Mouse (Mus musculus): ENCODE results near the gene Trak1.

Trak1 gene

GRCm38 (mm10) chr9:121346635-121347034, 49.3 kb downstream of the Trak1 start:
- DNase-seq (ENCODE audit: low spot score in 2 of 2) = no peak

- DNase-seq (ENCODE audit: low spot score in 2 of 2) = peak; percentile 91 to 94
Measured at GRCm38 (mm10) chr9:121347981-121348380, 50.7 kb downstream of the Trak1 start.

DNA sequence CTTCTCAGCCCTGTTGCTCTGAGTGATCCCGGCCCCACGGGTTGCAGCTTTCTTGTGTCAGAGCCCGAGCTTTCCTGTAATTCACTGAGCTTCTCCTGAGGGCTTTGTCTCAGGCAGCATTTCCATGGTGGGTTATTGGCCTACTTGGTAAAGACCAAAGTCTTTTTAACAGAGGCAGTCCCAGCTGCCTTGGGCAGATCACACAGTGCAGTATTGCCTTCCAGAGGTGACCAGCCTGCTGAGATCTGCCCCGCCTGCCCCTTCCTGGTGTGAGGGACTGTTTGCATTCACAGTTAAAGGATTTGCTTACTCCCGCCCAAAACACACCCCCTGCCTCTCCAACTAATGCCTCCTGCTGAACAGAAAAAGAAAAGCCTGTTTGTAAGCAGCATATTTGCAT, 51.2 kb downstream of the Trak1 start:
- DNase-seq (ENCODE audit: low spot score in 2 of 2) = no peak

GRCm38 (mm10) chr9:121349111-121349510, 51.8 kb downstream of the Trak1 start:
- DNase-seq (ENCODE audit: low spot score in 2 of 2) = no peak

DNA sequence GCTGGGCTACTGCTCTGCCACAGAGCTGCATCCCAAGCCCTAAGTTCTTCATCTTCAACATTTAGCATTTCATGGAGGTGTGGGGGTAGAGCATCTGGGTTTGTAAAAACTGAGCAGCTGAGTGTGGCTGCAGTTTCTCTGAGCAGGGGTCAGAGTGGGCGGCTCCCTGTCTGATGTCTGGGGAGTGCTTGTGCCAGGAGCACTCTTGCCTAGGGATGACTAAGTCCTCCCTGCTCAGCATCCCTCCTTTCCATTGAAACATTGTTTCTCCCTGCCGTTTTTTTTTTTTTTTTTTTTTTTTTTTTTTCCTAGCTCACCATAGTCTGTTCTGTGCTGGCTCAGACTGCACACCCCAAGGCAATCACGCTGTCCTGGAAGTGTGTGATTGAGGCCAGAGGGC, 53.3 kb downstream of the Trak1 start:
- DNase-seq (ENCODE audit: low spot score in 2 of 2) = no peak

DNA sequence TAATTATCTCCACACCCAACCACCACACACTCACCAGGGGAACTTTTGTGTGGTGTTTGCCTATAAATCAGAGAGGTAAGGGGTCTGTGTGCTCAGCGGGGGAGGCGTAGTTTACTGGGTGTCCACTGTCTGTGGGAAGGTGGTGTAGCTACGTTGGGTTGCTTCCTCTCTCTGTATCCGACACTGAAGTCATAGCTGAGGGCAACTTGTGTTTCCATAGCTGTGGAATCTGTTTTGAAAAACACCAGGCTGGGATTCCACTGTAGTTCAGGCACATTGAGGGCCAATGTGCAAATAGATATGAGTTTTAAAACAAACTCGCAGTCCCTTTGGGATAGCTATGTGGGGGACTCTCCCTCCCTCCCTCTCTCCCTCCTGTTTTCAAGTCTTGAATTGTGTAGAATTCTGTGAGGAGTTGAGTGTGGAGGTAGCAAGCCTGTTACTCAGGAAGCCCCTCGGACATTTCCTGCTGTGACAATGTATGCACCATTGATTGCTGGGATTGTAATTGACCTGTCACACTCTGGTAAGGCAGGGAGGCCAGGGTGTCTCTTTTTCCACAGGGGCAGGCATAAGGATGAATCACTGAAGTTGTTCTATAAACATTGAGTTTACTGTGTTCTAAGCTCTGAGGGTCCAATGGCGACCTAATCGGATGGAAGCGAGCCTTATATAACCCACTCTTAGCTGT, 54.2 kb downstream of the Trak1 start:
- DNase-seq (ENCODE audit: low spot score in 2 of 2) = no peak

DNA sequence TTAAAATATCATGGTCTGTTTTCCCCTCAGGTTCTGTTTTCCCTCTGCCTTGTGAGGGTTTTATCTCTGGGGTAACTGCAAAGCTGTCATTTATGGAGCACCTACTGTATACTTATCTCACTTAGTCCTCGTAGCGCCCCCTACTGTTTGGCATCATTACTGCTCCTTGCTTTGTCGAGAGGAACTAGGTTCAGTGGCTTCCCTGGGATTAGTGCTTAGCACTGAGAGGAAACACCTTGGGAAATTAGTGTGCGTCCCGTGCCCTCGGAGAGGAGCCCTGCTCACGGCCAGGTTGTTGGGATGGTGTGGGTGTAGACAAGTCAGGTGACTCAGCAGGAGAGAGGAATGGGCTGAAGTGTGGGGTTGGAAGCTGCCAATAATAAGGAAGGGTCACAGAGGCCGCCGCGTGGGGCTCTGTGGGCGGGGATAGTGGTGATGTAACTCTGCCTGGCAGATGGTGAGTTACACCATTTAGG, 54.9 kb downstream of the Trak1 start:
- no peak for DNase-seq (ENCODE audit: low spot score in 2 of 2)

DNA sequence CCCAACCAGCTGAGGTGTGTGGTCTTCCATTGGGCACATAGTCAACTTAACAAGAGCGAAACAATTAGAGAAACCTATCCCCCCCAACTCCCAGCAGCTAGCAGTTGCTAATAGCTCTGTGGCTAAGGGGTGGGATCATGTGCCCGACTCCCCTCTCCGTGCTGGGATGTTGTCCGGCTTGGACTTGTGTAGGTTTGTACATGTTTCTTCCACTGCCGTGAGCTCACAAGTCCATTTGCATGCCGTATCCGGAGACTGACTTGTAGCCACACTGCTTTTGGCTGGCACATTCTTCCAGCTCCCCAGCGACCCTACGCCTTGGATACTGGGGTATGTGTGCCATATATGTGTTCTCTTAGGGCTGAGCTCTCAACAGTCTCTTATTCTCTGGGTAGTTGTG, 55.4 kb downstream of the Trak1 start:
- no peak for DNase-seq (ENCODE audit: low spot score in 2 of 2)

DNA sequence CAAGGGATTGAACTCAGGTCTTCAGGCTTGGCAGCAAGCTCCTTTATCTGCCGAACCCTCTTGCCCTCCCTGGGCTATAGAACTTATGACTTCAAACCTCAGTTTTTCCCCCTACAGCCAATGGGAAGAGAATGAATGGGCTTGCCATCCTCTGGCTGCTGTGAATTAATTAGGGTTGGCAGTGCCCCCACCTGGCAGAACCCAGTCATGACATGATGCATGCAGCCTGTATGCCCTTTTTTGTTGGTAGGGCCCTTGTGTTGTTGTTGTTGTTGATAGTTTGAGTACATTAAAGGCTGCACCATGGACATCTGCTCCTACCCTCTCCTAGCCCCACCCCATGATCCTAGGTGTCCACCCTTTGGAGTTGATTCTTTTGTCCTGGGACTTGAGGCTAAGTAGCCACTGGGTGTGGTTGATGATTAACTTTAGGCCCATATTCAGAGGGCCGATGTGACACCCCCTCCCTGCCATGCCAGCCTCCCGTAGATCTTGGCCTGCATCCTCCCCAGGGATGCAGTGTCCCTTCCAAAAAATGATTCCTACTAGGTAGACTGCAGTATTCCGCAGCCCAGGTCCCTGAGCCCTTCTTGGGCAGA, 57.6 kb downstream of the Trak1 start:
- DNase-seq (ENCODE audit: low spot score in 2 of 2) = no peak

DNA sequence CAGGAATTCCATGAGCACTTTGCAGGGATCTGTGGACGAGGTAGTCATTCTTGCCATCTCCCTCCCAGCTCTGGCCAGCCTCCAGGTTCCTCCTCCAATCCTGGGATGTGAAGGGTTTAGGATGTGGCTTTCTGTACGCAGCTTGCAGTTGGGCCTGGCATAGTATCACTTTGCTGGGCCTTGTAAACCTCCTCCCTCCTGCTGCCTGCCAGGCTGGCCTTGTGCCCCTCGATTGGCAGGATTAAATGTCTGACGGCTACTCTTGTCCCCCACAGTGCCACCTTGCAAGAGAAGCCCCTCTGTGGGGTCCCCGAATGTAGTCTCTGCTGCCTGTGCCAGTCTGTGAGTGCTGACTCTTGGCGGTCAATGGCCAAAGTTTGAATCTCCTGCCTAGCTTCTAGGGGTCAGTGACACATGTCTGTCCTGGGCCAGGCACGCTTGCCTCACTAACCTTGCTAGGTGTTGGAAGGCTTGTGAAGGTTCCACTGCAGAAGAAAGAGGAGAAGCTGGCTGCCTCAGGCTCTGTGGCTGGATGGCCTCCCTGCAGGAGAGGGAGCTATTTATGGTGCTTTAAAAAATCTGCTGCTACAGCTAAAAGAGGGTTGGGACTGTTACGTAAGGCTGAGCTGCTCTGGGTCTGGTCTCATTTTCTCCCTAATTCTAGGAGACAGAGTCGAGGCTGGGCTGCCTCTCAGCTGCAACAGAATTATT, 58.3 kb downstream of the Trak1 start:
- peak; percentile 78 to 83 for DNase-seq (ENCODE audit: low spot score in 2 of 2)

- DNase-seq (ENCODE audit: low spot score in 2 of 2) = no peak
Measured at GRCm38 (mm10) chr9:121357102-121357501, 59.8 kb downstream of the Trak1 start.

DNA sequence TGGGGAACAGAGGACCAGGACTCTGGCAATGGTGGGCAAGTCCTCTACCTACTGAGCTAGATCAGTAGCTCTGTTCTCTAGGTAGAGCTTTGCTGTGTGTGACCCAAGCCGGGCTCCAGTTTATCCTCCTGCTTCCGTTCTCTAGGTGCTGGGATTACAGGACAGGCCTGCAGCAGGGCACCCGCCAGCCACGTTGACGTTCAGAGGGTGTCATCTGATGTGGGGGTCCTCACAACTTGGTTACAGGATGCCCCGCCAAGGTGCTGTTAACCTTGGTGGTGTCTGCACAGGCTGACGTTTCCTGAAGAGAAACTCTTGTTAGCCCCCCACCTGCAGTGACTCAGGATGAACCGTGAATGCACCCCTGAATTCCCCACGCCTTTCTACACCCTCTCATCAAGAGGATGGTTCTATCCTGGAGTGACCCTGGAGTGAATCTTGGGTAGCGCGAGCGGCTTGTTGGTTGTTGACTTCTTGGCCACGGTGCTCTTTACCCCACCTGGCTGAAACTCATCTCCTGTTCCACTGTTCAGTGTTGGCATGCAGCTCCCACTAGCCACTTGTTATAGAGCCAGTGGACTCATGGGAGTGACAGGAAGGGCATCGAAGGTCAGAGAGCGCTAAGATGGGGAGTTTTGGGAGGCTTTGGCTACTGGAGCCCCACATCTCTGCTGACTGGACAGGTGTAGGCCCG, 60.4 kb downstream of the Trak1 start:
- peak in 1 of 2 experiments; percentile 65 for DNase-seq (ENCODE audit: low spot score in 2 of 2)

DNA sequence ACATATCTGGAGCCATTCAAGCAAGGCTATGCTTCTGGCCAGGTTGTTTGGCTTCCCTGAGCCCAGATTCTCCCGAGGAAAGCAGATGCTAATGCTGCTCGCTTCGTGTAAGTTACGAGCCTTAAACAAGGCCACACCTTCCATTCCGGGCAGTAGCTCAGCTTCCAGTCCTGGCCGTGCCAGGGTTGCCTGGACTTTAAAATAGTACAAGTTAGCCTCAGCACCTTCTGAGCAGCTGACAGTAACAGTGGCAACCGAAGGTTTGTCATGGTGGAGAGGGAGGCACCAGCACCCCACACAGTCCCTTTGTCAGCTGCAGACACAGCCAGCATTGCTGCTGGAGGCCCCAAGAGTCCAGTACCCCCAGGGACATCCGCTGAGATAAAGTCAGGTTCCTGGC, 61.1 kb downstream of the Trak1 start:
- no peak for DNase-seq (ENCODE audit: low spot score in 2 of 2)

GRCm38 (mm10) chr9:121359266-121359972, 62.1 kb downstream of the Trak1 start:
- no peak for DNase-seq (ENCODE audit: low spot score in 2 of 2)

DNA sequence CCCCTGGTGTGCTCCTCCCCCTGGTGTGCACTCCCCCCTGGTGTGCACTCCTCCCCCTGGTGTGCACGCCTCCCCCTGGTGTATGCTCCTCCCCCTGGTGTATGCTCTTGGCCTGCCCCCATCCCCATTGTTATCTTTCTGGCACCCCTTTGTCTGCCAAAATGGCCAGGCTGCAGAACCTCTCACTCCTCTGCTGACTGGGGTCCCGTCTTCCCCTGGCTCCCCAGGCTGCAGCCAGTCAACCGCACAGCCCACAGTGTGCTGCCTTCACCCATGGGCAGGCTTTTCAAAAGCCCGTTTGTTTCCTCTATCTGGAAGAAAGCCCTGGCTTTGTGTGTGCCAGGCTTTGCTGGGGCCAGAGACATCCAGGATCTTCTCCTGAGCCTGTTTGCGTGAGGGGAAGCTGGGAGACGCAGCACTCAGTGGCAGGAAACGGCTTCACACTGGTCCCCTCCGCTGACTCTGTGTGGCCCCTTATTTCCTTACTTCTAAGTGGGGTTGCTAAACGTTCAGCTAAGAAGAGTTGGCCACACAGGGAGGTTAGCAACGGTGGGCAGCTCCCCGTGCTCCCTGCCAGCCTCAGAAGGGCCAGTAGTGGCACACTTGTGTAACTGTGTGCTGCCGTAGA, 63.1 kb downstream of the Trak1 start:
- DNase-seq (ENCODE audit: low spot score in 2 of 2) = no peak

DNA sequence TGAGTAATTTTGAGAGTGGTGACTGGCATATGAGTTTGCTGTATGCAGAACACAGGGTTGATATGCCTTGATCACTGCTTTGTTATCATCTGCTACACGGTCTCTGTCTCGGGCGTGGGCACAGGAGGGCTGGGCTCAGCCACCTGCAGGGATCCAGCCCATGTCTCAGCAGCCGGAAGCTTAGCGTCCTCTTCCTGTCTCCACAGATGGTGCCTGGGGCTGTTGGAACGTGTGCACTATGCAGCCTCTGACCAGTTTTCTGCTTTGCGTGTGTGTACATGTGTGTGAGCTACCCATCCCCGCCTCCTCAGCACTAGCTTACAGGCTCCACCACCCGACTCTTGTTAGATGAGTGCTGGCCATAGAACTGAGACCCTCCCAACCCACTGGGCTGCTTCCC, 63.7 kb downstream of the Trak1 start:
- DNase-seq (ENCODE audit: low spot score in 2 of 2) = no peak

DNA sequence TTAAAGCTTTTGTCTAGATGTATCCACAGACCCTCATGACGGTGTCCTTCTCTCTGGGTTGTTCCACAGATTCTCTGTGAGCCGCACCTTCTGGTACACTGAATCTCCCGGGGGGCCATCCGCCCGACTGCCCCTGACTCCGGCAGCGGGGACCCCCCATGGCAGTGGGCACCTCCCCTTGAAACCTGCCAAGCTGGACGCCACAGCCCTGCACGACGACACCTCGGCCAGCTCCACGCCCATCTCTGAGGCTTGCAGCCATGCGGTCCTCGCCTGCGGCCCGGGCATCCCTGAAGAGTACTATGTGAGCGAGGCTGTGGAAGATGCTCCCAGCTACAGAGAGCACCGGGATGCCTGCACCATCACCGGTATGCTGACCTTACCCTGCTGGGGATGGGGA, 66.6 kb downstream of the Trak1 start:
- DNase-seq (ENCODE audit: low spot score in 2 of 2) = no peak

DNA sequence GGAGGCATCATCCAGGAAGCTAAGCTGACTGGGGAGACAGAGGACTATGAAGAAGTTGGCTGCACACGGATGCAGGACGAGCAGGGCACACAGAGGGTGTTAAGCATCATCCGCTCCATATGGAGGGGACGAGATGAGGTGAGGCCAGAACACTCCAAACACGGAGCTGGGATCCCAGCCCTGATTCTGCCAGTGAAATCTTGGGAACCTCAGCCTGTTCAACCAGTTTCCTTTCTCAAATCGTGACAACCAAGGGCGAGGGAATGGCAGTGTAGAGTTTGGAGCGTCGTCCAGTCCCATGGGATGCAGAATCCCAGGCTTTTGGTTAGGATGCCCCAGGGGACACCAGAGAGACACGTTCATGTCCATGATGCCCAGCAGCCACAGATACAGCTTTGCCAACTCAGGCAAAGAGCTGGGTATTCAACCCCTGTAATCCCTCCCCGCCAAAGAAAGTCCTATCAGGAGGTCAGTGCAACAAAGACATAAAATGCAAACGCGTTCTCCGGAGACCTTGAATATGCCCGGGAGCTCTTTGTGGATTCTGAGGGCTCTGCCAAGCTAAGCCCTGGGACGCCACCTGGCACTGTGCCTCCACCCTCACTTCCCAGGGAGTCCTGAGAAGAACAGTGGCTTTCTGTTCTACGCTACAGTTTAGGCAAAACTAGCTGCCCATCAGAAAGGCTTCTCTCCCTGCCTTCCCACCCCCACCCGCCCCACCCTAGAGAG, 69.0 kb downstream of the Trak1 start:
- peak; percentile 59 to 69 for DNase-seq (ENCODE audit: low spot score in 2 of 2)

GRCm38 (mm10) chr9:121366864-121367245, 69.6 kb downstream of the Trak1 start:
- peak in 1 of 2 experiments; percentile 47 for DNase-seq (ENCODE audit: low spot score in 2 of 2)

DNA sequence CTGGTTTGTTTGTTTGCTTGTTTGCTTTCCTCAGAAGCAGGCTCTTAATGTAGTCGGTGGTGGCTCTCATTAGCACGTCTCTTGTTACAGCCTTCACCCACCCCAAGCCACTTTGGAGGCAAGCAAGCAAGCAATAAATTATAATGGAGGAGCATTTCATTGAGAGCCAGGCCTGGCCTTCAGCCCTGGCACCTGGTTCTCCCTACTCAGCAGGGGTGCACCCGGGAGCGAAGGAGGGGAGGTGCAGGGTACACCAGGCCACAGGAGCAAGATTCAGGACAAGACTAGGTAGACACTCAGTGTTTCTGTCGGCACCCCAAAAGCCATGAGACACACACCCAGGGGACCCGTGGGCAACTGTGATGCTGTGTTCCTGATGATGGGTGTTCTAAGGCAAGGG, 72.3 kb downstream of the Trak1 start:
- no peak for DNase-seq (ENCODE audit: low spot score in 2 of 2)
